ENCODE assay signal across 17 mouse cellular contexts in the genomic region with DNA sequence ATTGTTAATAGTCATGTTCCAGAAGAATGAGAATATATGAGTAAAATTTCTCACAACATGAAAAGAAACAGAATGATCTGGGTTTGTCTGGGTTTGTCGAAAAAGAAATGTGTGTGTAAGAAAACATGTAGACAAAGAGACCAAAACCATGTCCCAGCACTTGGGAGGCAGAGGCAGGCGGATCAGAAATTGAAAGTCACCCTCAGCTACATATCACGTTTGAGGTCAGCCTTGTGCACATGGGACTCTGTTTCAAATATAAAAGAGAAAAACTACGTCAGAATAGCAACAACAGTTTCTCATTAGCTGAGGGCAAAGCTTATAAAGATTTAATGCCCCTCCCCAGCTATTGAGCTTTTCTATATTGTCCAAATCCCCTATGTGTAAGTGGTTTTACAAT.
DNase-seq lines count a peak whose midpoint lies in the region; ATAC-seq and TF ChIP-seq lines count a peak whose summit lies in the region.
"Had no signal": no experiment of that assay in that cellular context is flagged by ENCODE, and none has a peak within 500 bp of the region (broad histone marks: within the 10 kb centered on the region; RNA-seq: fewer than 3 reads in every experiment).

No protein-coding gene starts in this region.

- TF ChIP-seq CTCF in gastrocnemius, adult 2 months (IDR thresholded peaks at IDR 0.05): no peak
- TF ChIP-seq CTCF in left cerebral cortex, adult 2 months (IDR thresholded peaks at IDR 0.05): no peak

- H3K4me2 ChIP-seq in midbrain, embryonic 11.5 days: no peak overlapping the region
- H3K4me2 ChIP-seq: embryonic facial prominence, embryonic 15.5 days; heart, embryonic 12.5 days had no signal

- DNase-seq in gastrocnemius, adult 2 months: no peak
- no peak for DNase-seq in gastrocnemius, postnatal 10 days
- DNase-seq in midbrain, embryonic 11.5 days (ENCODE audit: low spot score, missing footprints): no peak
- DNase-seq in midbrain, embryonic 10.5 days (ENCODE audit: low spot score): no peak
- DNase-seq in CD4-positive helper T cell, adult 2 months (ENCODE audit: low read depth, low spot score): peak; percentile 36
- no peak for DNase-seq in left cerebral cortex, adult 2 months (ENCODE audit: extremely low spot score in 1 of 2, low spot score in 2 of 2)
- no peak for DNase-seq in adrenal gland, adult (ENCODE audit: inconsistent age in 2 of 2, low spot score in 1 of 2)
- DNase-seq: adrenal gland, postnatal 10 days; cerebellum, adult 11 months; cerebellum, adult 8-10 months had no signal

- H3K79me2 ChIP-seq in macrophage (ENCODE audit: inconsistent target): no peaks in the 10 kb centered on the region

- no peak overlapping the region for H3K9ac ChIP-seq in midbrain, embryonic 11.5 days (ENCODE audit: low read length)
- H3K9ac ChIP-seq: embryonic facial prominence, embryonic 15.5 days; heart, embryonic 12.5 days had no signal

- no peaks in the 10 kb centered on the region for H3K36me3 ChIP-seq in midbrain, embryonic 11.5 days (ENCODE audit: control insufficient read depth, insufficient read depth, low read length)
- H3K36me3 ChIP-seq in midbrain, embryonic 10.5 days: no peaks in the 10 kb centered on the region
- no peaks in the 10 kb centered on the region for H3K36me3 ChIP-seq in macrophage (ENCODE audit: inconsistent target)
- H3K36me3 ChIP-seq: embryonic facial prominence, embryonic 15.5 days; forebrain, embryonic 10.5 days; G1E; heart, embryonic 12.5 days had no signal

- peak; percentile 40; the same call in 1 of the 2 replicates for ATAC-seq in midbrain, embryonic 11.5 days (ENCODE audit: low FRiP score)
- ATAC-seq: inflammation-experienced regulatory T-cells, adult 6 months had no signal

- H3K4me1 ChIP-seq in midbrain, embryonic 11.5 days (ENCODE audit: control insufficient read depth, insufficient read depth, low read length): peaks cover 8% of the 10 kb centered on the region; the same call in 1 of the 2 replicates
- peaks cover 19% of the 10 kb centered on the region for H3K4me1 ChIP-seq in midbrain, embryonic 10.5 days
- H3K4me1 ChIP-seq: embryonic facial prominence, embryonic 15.5 days had no signal

- no peak overlapping the region for H3K4me3 ChIP-seq in gastrocnemius, adult 2 months
- H3K4me3 ChIP-seq in midbrain, embryonic 11.5 days (ENCODE audit: low read depth, low read length): no peak overlapping the region
- no peak overlapping the region for H3K4me3 ChIP-seq in midbrain, embryonic 10.5 days
- no peak overlapping the region for H3K4me3 ChIP-seq in macrophage (ENCODE audit: inconsistent target)
- no peak overlapping the region for H3K4me3 ChIP-seq in left cerebral cortex, adult 2 months
- H3K4me3 ChIP-seq: embryonic facial prominence, embryonic 15.5 days; erythroblast, embryonic 14.5 days; forebrain, embryonic 10.5 days; heart, embryonic 12.5 days had no signal

- intact Hi-C loops in gastrocnemius, adult 2 months (cut with DNase I): loop anchor here (5.0 kb wide), 1 partner anchor 42 kb away; no protein-coding TSS in a partner anchor
- intact Hi-C loops in left cerebral cortex, adult 2 months (cut with DNase I): loop anchor here (5.0 to 10.0 kb wide), 2 partner anchors 102 to 441 kb away; a partner anchor contains a TSS

- peaks cover 30% of the 10 kb centered on the region for H3K27me3 ChIP-seq in midbrain, embryonic 11.5 days (ENCODE audit: control insufficient read depth, insufficient read depth, low read length)
- H3K27me3 ChIP-seq in midbrain, embryonic 10.5 days (ENCODE audit: low read depth, poor library complexity, severe bottlenecking): peaks cover 100% of the 10 kb centered on the region
- H3K27me3 ChIP-seq: heart, embryonic 12.5 days had no signal

- no peaks in the 10 kb centered on the region for H3K9me3 ChIP-seq in midbrain, embryonic 11.5 days (ENCODE audit: control insufficient read depth, low read length)
- no peaks in the 10 kb centered on the region for H3K9me3 ChIP-seq in midbrain, embryonic 10.5 days (replicated peaks)
- H3K9me3 ChIP-seq: embryonic facial prominence, embryonic 15.5 days; forebrain, embryonic 10.5 days; G1E; heart, embryonic 12.5 days had no signal

- H3K27ac ChIP-seq in gastrocnemius, adult 2 months: peak overlapping the region; percentile 35; the same call in 1 of the 2 replicates
- no peak overlapping the region for H3K27ac ChIP-seq in midbrain, embryonic 11.5 days (ENCODE audit: low read depth, low read length)
- no peak overlapping the region for H3K27ac ChIP-seq in midbrain, embryonic 10.5 days (replicated peaks)
- peak overlapping the region; percentile 42 for H3K27ac ChIP-seq in macrophage
- no peak overlapping the region for H3K27ac ChIP-seq in left cerebral cortex, adult 2 months
- H3K27ac ChIP-seq: embryonic facial prominence, embryonic 15.5 days; forebrain, embryonic 10.5 days had no signal

- 55% methylated on average over 4 of the region's 4 CpGs for WGBS in midbrain, embryonic 11.5 days
- WGBS in midbrain, embryonic 10.5 days: 69% methylated on average over 4 of the region's 4 CpGs
- 79% methylated on average over 4 of the region's 4 CpGs for WGBS in macrophage (ENCODE audit: missing documents)

Comparison
In these comparisons a context has a peak if more than half of its experiments do, and no peak if none do; other contexts are left out.
1. H3K27ac ChIP-seq: peak in gastrocnemius, adult 2 months (single experiment) and macrophage (single experiment); none in midbrain, embryonic 11.5 days (single experiment), midbrain, embryonic 10.5 days (single experiment) and left cerebral cortex, adult 2 months (single experiment).